Mouse (Mus musculus): ENCODE measurements around the gene C1qtnf9. TPM values are rescaled to one million over a fixed set of nuclear protein-coding genes. Genes with fewer than 3 reads are reported as not detected.

The C1qtnf9 gene
- polyA plus RNA-seq, 1 experiment from 2014 or later: not detected

DNA sequence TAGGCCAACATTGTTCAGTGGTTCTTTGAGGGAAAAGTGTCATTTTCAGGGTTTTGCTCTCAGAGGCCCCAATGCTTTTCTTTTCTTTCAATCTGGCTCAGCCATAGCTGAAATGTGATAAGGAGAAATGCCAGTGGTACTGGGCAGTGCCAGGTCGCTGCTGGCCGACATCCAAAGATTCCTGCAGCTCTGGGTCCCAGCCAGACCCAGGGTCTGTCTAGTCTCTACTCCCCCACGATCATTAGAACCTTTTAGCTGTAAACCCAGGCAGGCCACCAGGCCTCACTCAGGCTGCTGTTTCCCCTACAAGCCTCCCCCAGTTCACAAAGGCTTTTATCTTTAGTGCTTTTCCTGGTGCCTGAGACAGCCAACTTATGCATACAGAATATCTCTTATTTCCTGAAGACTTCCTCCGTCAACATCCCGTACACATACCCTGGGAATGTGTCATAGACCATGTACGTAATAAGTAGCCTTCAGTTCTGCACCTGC is 26.4 kb upstream of the C1qtnf9 start:
- Histone ChIP-seq H3K27ac (ENCODE audit: low read depth, low read length) (peak overlapping the region; percentile 48; the same call in 1 of the 2 replicates), H3K4me1 (ENCODE audit: control insufficient read depth, insufficient read depth, low read length) (peaks cover 30% of the 10 kb centered on the region), H3K4me3 (ENCODE audit: low read length) (no peak overlapping the region), H3K27me3 (ENCODE audit: control insufficient read depth, insufficient read depth, low read length) (no peaks in the 10 kb centered on the region), H3K4me2 (replicated peaks; ENCODE audit: low read depth, low read length) (no peak overlapping the region), H3K9ac (ENCODE audit: low read depth, low read length) (no peak overlapping the region), H3K9me3 (ENCODE audit: control insufficient read depth, low read length) (no peaks in the 10 kb centered on the region), H3K36me3 (ENCODE audit: control insufficient read depth, insufficient read depth, low read length) (peaks cover 14% of the 10 kb centered on the region; the same call in 1 of the 2 replicates)
- 45% methylated on average over 6 of the region's 6 CpGs for WGBS
- no peak for ATAC-seq (ENCODE audit: low FRiP score, low TSS enrichment)

DNA sequence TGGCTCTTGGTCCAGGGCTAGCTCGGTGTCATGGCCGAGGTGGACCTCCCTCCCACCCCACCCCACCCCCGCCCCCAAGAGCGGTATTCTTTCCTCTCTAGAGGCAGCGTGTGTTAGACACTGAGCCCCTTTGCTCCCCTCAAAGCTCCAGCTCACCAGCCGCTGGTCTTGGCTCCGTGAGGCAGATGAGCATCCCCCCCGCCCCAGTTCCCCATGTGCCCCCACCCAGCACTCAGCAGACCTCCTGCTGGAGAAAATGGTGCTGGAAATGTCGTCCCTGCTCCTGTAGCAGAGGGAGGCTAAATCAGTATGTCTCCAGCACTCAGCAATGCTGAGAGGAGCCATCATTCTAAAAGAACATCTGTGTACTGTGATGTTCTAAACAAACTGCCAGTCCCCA is 24.3 kb upstream of the C1qtnf9 start:
- H3K4me3 ChIP-seq (ENCODE audit: low read length): no peak overlapping the region
- no peaks in the 10 kb centered on the region for H3K9me3 ChIP-seq (ENCODE audit: control insufficient read depth, low read length)
- H3K4me2 ChIP-seq (replicated peaks; ENCODE audit: low read depth, low read length): no peak overlapping the region
- no peak overlapping the region for H3K9ac ChIP-seq (ENCODE audit: low read depth, low read length)
- ATAC-seq (ENCODE audit: low FRiP score, low TSS enrichment): no peak
- peaks cover 14% of the 10 kb centered on the region for H3K4me1 ChIP-seq (ENCODE audit: control insufficient read depth, insufficient read depth, low read length)
- H3K27ac ChIP-seq (ENCODE audit: low read depth, low read length): no peak overlapping the region
- peaks cover 22% of the 10 kb centered on the region for H3K36me3 ChIP-seq (ENCODE audit: control insufficient read depth, insufficient read depth, low read length)
- H3K27me3 ChIP-seq (ENCODE audit: control insufficient read depth, insufficient read depth, low read length): no peaks in the 10 kb centered on the region
- WGBS: 82% methylated on average over 9 of the region's 9 CpGs

DNA sequence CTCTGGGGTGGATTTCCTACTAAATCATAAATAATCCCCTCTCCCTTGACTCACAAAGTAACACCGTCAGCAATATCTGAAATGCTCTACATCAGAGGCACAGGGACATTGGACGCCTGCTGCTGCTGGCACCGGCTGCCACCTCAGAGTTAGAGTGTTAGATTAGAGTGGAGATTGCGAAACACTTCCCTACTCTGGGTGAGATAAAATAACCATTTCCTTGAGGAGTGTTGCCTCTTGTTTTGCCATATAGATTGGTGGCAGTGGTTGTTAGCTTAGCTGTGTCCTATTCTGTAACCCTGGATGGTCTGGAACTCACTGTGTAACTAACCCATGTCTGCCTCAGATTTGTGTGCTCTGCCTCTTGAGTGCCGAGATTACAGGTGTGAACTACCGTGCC is 22.7 kb upstream of the C1qtnf9 start:
- no peak for ATAC-seq (ENCODE audit: low FRiP score, low TSS enrichment)
- H3K4me2 ChIP-seq (replicated peaks; ENCODE audit: low read depth, low read length): no peak overlapping the region
- no peaks in the 10 kb centered on the region for H3K27me3 ChIP-seq (ENCODE audit: control insufficient read depth, insufficient read depth, low read length)
- peaks cover 11% of the 10 kb centered on the region for H3K4me1 ChIP-seq (ENCODE audit: control insufficient read depth, insufficient read depth, low read length)
- H3K9me3 ChIP-seq (ENCODE audit: control insufficient read depth, low read length): no peaks in the 10 kb centered on the region
- no peak overlapping the region for H3K9ac ChIP-seq (ENCODE audit: low read depth, low read length)
- no peak overlapping the region for H3K27ac ChIP-seq (ENCODE audit: low read depth, low read length)
- peaks cover 25% of the 10 kb centered on the region for H3K36me3 ChIP-seq (ENCODE audit: control insufficient read depth, insufficient read depth, low read length)
- 67% methylated on average over 6 of the region's 6 CpGs for WGBS
- no peak overlapping the region for H3K4me3 ChIP-seq (ENCODE audit: low read length)

DNA sequence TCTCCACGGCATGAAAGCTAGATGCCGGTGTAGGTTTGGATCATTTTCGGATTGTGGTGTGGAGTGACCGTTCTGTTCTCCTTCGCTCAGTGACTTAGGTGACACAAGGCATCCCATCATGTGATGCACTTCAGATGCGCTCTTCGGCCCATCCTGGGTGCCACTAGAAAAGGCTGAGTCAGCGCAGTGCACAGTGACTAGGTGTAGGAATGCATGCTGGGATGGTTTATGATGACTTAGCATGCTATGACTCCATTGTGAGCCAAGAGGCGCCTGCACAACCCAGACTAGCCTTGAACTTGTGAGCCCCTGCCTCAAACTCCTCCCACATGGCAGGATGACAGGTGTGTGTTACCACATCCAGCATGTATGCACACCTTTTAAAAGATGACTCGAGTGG is 21.8 kb upstream of the C1qtnf9 start:
- ATAC-seq (ENCODE audit: low FRiP score, low TSS enrichment): no peak
- H3K4me3 ChIP-seq (ENCODE audit: low read length): no peak overlapping the region
- peaks cover 34% of the 10 kb centered on the region for H3K36me3 ChIP-seq (ENCODE audit: control insufficient read depth, insufficient read depth, low read length)
- WGBS: 97% methylated on average over 10 of the region's 10 CpGs
- H3K27me3 ChIP-seq (ENCODE audit: control insufficient read depth, insufficient read depth, low read length): no peaks in the 10 kb centered on the region
- H3K27ac ChIP-seq (ENCODE audit: low read depth, low read length): no peak overlapping the region
- H3K4me1 ChIP-seq (ENCODE audit: control insufficient read depth, insufficient read depth, low read length): peaks cover 5% of the 10 kb centered on the region; the same call in 1 of the 2 replicates
- no peaks in the 10 kb centered on the region for H3K9me3 ChIP-seq (ENCODE audit: control insufficient read depth, low read length)
- no peak overlapping the region for H3K9ac ChIP-seq (ENCODE audit: low read depth, low read length)
- no peak overlapping the region for H3K4me2 ChIP-seq (replicated peaks; ENCODE audit: low read depth, low read length)

DNA sequence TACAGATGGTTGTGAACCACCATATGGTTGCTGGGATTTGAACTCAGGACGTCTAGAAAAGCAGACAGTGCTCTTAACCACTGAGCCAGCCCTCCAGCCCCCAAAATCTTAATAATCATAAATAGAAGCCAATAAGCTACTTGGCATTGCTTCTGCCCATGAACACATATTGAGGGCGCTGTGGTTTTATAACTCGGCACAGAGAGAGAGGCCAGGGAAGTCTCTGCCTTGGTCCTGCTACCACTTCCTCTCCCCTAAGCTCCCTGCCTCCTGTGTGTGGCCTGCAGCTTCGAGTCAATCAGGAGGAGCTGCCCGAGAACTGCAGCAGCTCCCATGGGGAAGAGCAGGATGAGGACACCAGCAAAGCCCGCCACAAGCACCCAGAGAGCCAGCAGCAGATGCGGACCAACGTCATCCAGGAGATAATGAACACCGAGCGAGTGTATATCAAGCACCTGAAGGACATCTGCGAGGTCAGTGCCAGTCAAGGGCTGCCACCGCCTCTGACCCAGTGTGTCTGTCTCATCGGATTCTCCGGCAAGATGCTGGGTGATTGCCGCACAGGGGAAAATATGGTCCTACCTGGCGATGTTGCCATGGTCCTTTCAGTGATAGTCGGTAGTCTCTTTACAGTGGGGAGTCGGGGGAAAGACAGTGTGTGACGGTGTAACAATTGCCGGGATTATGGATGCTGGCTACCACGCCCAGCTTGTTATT is 20.6 kb upstream of the C1qtnf9 start:
- H3K36me3 ChIP-seq (ENCODE audit: control insufficient read depth, insufficient read depth, low read length): peaks cover 41% of the 10 kb centered on the region
- WGBS: 93% methylated on average over 21 of the region's 21 CpGs
- no peak overlapping the region for H3K27ac ChIP-seq (ENCODE audit: low read depth, low read length)
- H3K9me3 ChIP-seq (ENCODE audit: control insufficient read depth, low read length): no peaks in the 10 kb centered on the region
- no peaks in the 10 kb centered on the region for H3K27me3 ChIP-seq (ENCODE audit: control insufficient read depth, insufficient read depth, low read length)
- no peak overlapping the region for H3K9ac ChIP-seq (ENCODE audit: low read depth, low read length)
- ATAC-seq (ENCODE audit: low FRiP score, low TSS enrichment): no peak
- no peak overlapping the region for H3K4me3 ChIP-seq (ENCODE audit: low read length)
- no peak overlapping the region for H3K4me2 ChIP-seq (replicated peaks; ENCODE audit: low read depth, low read length)
- no peaks in the 10 kb centered on the region; the same call in 1 of the 2 replicates for H3K4me1 ChIP-seq (ENCODE audit: control insufficient read depth, insufficient read depth, low read length)

DNA sequence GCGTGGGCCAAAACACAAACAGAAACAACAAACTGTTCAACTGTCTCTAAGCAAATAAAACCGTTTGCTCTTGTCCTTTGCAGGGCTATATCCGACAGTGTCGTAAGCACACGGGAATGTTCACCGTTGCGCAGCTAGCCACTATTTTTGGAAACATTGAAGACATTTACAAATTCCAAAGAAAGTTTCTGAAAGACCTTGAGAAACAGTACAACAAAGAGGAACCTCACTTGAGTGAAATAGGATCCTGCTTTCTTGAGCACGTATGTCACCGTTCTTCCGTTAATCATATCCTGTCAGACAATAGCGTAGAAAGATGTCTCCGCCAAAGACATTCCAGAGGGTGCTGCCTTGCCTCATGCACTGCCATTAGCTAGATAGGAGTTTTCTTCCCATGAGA is 18.1 kb upstream of the C1qtnf9 start:
- Histone ChIP-seq H3K4me2 (replicated peaks; ENCODE audit: low read depth, low read length) (no peak overlapping the region), H3K9me3 (ENCODE audit: control insufficient read depth, low read length) (no peaks in the 10 kb centered on the region), H3K27me3 (ENCODE audit: control insufficient read depth, insufficient read depth, low read length) (no peaks in the 10 kb centered on the region), H3K9ac (ENCODE audit: low read depth, low read length) (no peak overlapping the region), H3K4me1 (ENCODE audit: control insufficient read depth, insufficient read depth, low read length) (no peaks in the 10 kb centered on the region; the same call in 1 of the 2 replicates), H3K27ac (ENCODE audit: low read depth, low read length) (no peak overlapping the region), H3K4me3 (ENCODE audit: low read length) (no peak overlapping the region), H3K36me3 (ENCODE audit: control insufficient read depth, insufficient read depth, low read length) (peaks cover 56% of the 10 kb centered on the region)
- ATAC-seq (ENCODE audit: low FRiP score, low TSS enrichment): no peak
- 83% methylated on average over 12 of the region's 12 CpGs for WGBS

DNA sequence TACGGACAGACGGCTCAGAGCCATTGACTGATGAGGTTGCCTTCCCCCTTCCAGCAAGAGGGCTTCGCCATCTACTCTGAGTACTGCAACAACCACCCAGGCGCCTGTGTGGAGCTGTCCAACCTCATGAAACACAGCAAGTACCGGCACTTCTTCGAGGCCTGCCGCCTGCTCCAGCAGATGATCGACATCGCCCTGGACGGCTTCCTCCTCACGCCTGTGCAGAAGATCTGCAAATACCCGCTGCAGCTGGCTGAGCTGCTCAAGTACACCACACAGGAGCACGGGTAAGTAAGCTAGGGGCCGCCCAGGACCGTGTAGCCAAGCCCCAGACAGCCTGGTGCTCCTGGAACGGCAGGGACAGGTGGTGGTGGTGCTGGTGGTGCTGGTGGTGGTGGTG is 16.4 kb upstream of the C1qtnf9 start:
- WGBS: 90% methylated on average over 16 of the region's 16 CpGs
- Histone ChIP-seq H3K9ac (ENCODE audit: low read depth, low read length) (no peak overlapping the region), H3K27me3 (ENCODE audit: control insufficient read depth, insufficient read depth, low read length) (no peaks in the 10 kb centered on the region), H3K4me2 (replicated peaks; ENCODE audit: low read depth, low read length) (no peak overlapping the region), H3K9me3 (ENCODE audit: control insufficient read depth, low read length) (no peaks in the 10 kb centered on the region), H3K27ac (ENCODE audit: low read depth, low read length) (no peak overlapping the region), H3K36me3 (ENCODE audit: control insufficient read depth, insufficient read depth, low read length) (peaks cover 56% of the 10 kb centered on the region), H3K4me1 (ENCODE audit: control insufficient read depth, insufficient read depth, low read length) (no peaks in the 10 kb centered on the region), H3K4me3 (ENCODE audit: low read length) (no peak overlapping the region)
- no peak for ATAC-seq (ENCODE audit: low FRiP score, low TSS enrichment)

DNA sequence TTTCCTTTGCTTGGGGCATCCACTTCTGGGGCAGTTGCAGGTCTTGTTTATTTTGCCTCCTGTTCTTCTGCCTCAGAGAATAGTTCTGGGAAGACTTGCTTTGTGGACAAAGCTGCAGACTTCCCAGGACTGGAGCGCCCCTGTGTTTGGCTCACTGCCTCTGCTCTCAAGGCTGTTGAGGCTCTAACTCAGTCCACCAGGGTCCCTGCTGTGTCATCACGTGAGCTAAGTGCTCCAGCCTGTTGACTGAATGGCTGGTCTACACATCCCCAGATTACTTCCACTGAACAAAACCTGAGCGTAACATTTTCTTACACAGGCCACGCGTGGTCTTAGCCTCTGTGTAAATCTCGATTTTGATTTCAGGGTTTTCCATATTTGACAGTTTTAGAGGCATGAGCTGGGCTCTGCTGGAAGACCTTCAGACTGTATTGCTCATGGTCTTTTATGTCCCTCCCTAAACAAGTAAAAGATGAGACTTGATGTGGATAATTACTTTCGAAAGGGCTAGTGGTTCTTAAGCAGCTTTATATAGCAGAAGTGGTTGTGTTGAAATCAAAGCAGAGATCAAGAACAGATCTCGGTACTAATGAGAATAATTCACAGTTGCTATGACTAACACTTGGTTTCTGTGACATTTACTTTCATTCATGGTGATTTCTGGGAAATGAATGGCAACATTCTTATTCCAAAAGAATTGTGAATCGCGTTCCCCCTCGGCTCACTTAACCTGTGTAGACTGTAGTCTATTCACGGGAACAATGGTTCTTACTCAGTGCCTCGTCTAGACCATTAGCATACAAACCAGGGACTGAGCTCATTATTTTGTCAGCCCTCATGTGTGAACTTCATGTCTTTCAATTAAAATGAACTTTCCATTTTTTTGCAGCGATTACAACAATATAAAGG is 14.8 kb upstream of the C1qtnf9 start:
- no peaks in the 10 kb centered on the region for H3K4me1 ChIP-seq (ENCODE audit: control insufficient read depth, insufficient read depth, low read length)
- H3K27me3 ChIP-seq (ENCODE audit: control insufficient read depth, insufficient read depth, low read length): no peaks in the 10 kb centered on the region
- WGBS: 88% methylated on average over 14 of the region's 14 CpGs
- peaks cover 59% of the 10 kb centered on the region for H3K36me3 ChIP-seq (ENCODE audit: control insufficient read depth, insufficient read depth, low read length)
- H3K9ac ChIP-seq (ENCODE audit: low read depth, low read length): no peak overlapping the region
- H3K4me3 ChIP-seq (ENCODE audit: low read length): no peak overlapping the region
- ATAC-seq (ENCODE audit: low FRiP score, low TSS enrichment): no peak
- H3K4me2 ChIP-seq (replicated peaks; ENCODE audit: low read depth, low read length): no peak overlapping the region
- H3K9me3 ChIP-seq (ENCODE audit: control insufficient read depth, low read length): no peaks in the 10 kb centered on the region
- no peak overlapping the region for H3K27ac ChIP-seq (ENCODE audit: low read depth, low read length)

DNA sequence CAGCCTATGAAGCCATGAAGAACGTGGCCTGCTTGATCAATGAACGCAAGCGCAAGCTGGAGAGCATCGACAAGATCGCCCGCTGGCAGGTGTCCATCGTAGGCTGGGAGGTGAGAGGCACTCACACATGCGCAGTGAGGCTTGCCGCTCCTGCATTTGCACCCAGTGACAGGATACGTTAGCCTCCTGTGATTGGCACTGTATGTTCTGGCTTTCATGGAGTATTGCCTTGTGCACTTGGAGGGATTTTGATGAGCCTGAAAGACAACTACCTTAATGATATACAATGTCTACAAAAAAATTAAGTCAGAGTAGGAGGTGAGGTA is 14.2 kb upstream of the C1qtnf9 start:
- H3K9ac ChIP-seq (ENCODE audit: low read depth, low read length): no peak overlapping the region
- no peak overlapping the region for H3K4me2 ChIP-seq (replicated peaks; ENCODE audit: low read depth, low read length)
- no peak for ATAC-seq (ENCODE audit: low FRiP score, low TSS enrichment)
- WGBS: 98% methylated on average over 10 of the region's 10 CpGs
- no peak overlapping the region for H3K4me3 ChIP-seq (ENCODE audit: low read length)
- H3K36me3 ChIP-seq (ENCODE audit: control insufficient read depth, insufficient read depth, low read length): peaks cover 60% of the 10 kb centered on the region
- no peak overlapping the region for H3K27ac ChIP-seq (ENCODE audit: low read depth, low read length)
- no peaks in the 10 kb centered on the region for H3K27me3 ChIP-seq (ENCODE audit: control insufficient read depth, insufficient read depth, low read length)
- no peaks in the 10 kb centered on the region for H3K9me3 ChIP-seq (ENCODE audit: control insufficient read depth, low read length)
- H3K4me1 ChIP-seq (ENCODE audit: control insufficient read depth, insufficient read depth, low read length): no peaks in the 10 kb centered on the region

Measured in kidney, embryonic 14.5 days (tissue).